Mouse (Mus musculus) right cerebral cortex, postnatal 4 days (tissue): ENCODE data around the gene Zfp14.
A peak's percentile ranks its signal among the peaks of the same experiment; 100 is the strongest.

ENCODE experiments used
- DNase-seq: peaks from one replicate; pipeline ENCODE4 v3.0.0-alpha.2; 2022

Zfp14 gene

GRCm38 (mm10) chr7:30027331-30027730, 23.8 kb downstream of the Zfp14 start:
- DNase-seq: no peak

GRCm38 (mm10) chr7:30025358-30025757, 25.8 kb downstream of the Zfp14 start:
- DNase-seq: no peak

- no peak for DNase-seq
These were observed 27.4 kb downstream of the Zfp14 start for GRCm38 (mm10) chr7:30023800-30024199.

GRCm38 (mm10) chr7:30023324-30023723, 27.9 kb downstream of the Zfp14 start:
- no peak for DNase-seq

GRCm38 (mm10) chr7:30019543-30019942, 31.6 kb downstream of the Zfp14 start:
- DNase-seq: no peak

GRCm38 (mm10) chr7:30017226-30017625, 34.0 kb downstream of the Zfp14 start:
- no peak for DNase-seq

GRCm38 (mm10) chr7:30012956-30013363, 38.2 kb downstream of the Zfp14 start:
- DNase-seq: peak; percentile 38

GRCm38 (mm10) chr7:30010551-30011195, 40.5 kb downstream of the Zfp14 start:
- DNase-seq: no peak

GRCm38 (mm10) chr7:30009321-30010085, 41.7 kb downstream of the Zfp14 start:
- peak; percentile 14 for DNase-seq

- no peak for DNase-seq
These were observed 43.0 kb downstream of the Zfp14 start for GRCm38 (mm10) chr7:30008020-30008690.

GRCm38 (mm10) chr7:30007601-30008000, 43.6 kb downstream of the Zfp14 start:
- no peak for DNase-seq

- no peak for DNase-seq
These were observed 50.6 kb downstream of the Zfp14 start for GRCm38 (mm10) chr7:30000601-30001000.

GRCm38 (mm10) chr7:29995134-29995533, 56.0 kb downstream of the Zfp14 start:
- no peak for DNase-seq

- DNase-seq: no peak
These were observed 57.8 kb downstream of the Zfp14 start for GRCm38 (mm10) chr7:29993340-29993739.

- no peak for DNase-seq
These were observed 58.5 kb downstream of the Zfp14 start for GRCm38 (mm10) chr7:29992698-29993097.

- no peak for DNase-seq
These were observed 62.1 kb downstream of the Zfp14 start for GRCm38 (mm10) chr7:29989031-29989430.

- no peak for DNase-seq
These were observed 63.6 kb downstream of the Zfp14 start for GRCm38 (mm10) chr7:29987551-29987950.
